Mouse (Mus musculus) midbrain, embryonic 12.5 days (tissue): ENCODE data around the gene Eif4a1. TPM values are rescaled to one million over a fixed set of nuclear protein-coding genes. Genes with fewer than 3 reads are reported as not detected.
A peak's percentile ranks its signal among the peaks of the same experiment; 100 is the strongest.

Experiments used
- ATAC-seq: fragments of 200-750 bp; cut with Nextera tagmentation; 2 replicates; pipeline ENCODE4 v1.8.0; 2017; ENCODE audit warnings: low read depth, moderate TSS enrichment, moderate library complexity; ENCODE audit not compliant: low FRiP score
- H3K27ac ChIP-seq: fragments of 300-500 bp; sonication (generic); replicated peaks from 2 replicates; pipeline ENCODE4 v1.5.1; 2016; ENCODE audit warnings: mild to moderate bottlenecking
- H3K27me3 ChIP-seq: fragments of 300-500 bp; sonication (generic); 2 replicates; pipeline ENCODE4 v1.6.1; 2016; ENCODE audit warnings: mild to moderate bottlenecking
- H3K36me3 ChIP-seq: fragments of 300-500 bp; sonication (generic); 2 replicates; pipeline ENCODE4 v1.6.1; 2016
- H3K4me1 ChIP-seq: fragments of 300-500 bp; sonication (generic); 2 replicates; pipeline ENCODE4 v1.6.1; 2016
- H3K4me2 ChIP-seq: fragments of 300-500 bp; sonication (generic); replicated peaks from 2 replicates; pipeline ENCODE4 v1.6.1; 2016; ENCODE audit warnings: mild to moderate bottlenecking, moderate library complexity
- H3K4me3 ChIP-seq: fragments of 300-500 bp; sonication (generic); 2 replicates; pipeline ENCODE4 v1.5.1; 2016; ENCODE audit warnings: mild to moderate bottlenecking
- H3K9ac ChIP-seq: fragments of 300-500 bp; sonication (generic); replicated peaks from 2 replicates; pipeline ENCODE4 v1.6.1; 2016; ENCODE audit warnings: mild to moderate bottlenecking, moderate library complexity
- H3K9me3 ChIP-seq: fragments of 300-500 bp; sonication (generic); 2 replicates; pipeline ENCODE4 v1.6.1; 2016; ENCODE audit warnings: mild to moderate bottlenecking
- WGBS: fragments of 180-500 bp; shearing (Covaris S2); methylation state at CpG from one replicate; pipeline ENCODE4 v1.1.7; 2016; 5-methylcytosine and 5-hydroxymethylcytosine counted together
- microRNA counts: library from miRNA; unstranded; fragments of <30 nt; microRNA quantifications from one replicate; lab custom pipeline; 2017
- microRNA-seq: library from miRNA; unstranded; fragments of <30 nt; microRNA quantifications from one replicate; pipeline ENCODE4, GENCODE M21; 2017
- polyA plus RNA-seq: library from polyadenylated mRNA; unstranded; fragments of >200 nt; fragmentation: Nextera tagmentation; extraction: Ambion mirVana; gene quantifications from 2 replicates; pipeline ENCODE4 v1.2.1, GENCODE M21; 2016

The Eif4a1 gene
- polyA plus RNA-seq, 1 experiment from 2014 or later: 698 TPM

DNA sequence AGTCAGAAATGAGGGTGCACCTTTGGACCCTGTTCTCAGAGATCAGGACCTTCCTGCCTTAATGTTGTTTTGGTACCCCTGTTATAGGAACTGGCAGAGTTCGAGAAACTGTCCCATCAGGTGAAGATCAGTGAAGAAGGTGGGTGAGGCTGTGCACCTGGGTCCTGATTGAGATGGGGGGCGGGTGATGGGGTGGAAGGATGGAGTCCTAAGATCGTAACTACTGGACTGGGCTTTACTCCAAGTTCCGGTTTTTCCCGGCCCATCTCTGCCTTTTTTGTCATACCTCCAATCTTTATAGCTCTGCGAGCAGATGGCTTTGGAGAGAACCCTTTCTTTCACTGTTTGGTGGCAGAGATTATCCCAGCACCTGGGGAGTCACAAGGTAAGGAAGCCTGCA, 49.8 kb downstream of the Eif4a1 start:
- peak overlapping the region; percentile 62 for H3K9ac ChIP-seq
- H3K36me3 ChIP-seq: no peaks in the 10 kb centered on the region
- 52% methylated on average over 6 of the region's 6 CpGs for WGBS
- peaks cover 7% of the 10 kb centered on the region; the same call in 1 of the 2 replicates for H3K27me3 ChIP-seq
- H3K4me2 ChIP-seq: peak overlapping the region; percentile 65
- peak overlapping the region; percentile 75 for H3K27ac ChIP-seq
- no peaks in the 10 kb centered on the region for H3K9me3 ChIP-seq
- 0 out of 2 replicates have a peak, but pooled peaks have one; percentile 19 for ATAC-seq
- peak overlapping the region; percentile 44 for H3K4me3 ChIP-seq
- H3K4me1 ChIP-seq: peaks cover 15% of the 10 kb centered on the region

GRCm38 (mm10) chr11:69621571-69622268, 50.5 kb downstream of the Eif4a1 start, which contains the start of gene Sat2:
Gene Sat2 (plus strand): TSS chr11:69622024.
- peak within 1 kb of the TSS; percentile 44 for H3K4me3 ChIP-seq
- peak within 1 kb of the TSS; percentile 62 for H3K9ac ChIP-seq
- H3K27me3 ChIP-seq: peaks cover 13% of the 10 kb centered on the region
- H3K4me1 ChIP-seq: peaks cover 15% of the 10 kb centered on the region
- under 1% methylated on average over 20 of the region's 20 CpGs for WGBS
- H3K4me2 ChIP-seq: peak within 1 kb of the TSS; percentile 65
- no peaks in the 10 kb centered on the region for H3K36me3 ChIP-seq
- H3K27ac ChIP-seq: peak within 1 kb of the TSS; percentile 75
- peak; percentile 85 for ATAC-seq
- no peaks in the 10 kb centered on the region for H3K9me3 ChIP-seq

- Histone ChIP-seq H3K4me1 (peaks cover 15% of the 10 kb centered on the region), H3K4me3 (no peak overlapping the region), H3K4me2 (no peak overlapping the region), H3K27me3 (peaks cover 19% of the 10 kb centered on the region), H3K9me3 (no peaks in the 10 kb centered on the region), H3K36me3 (no peaks in the 10 kb centered on the region), H3K9ac (no peak overlapping the region), H3K27ac (no peak overlapping the region)
- WGBS: 90% methylated on average over 7 of the region's 7 CpGs
- no peak for ATAC-seq
These were observed 51.7 kb downstream of the Eif4a1 start for GRCm38 (mm10) chr11:69620394-69621081.

- WGBS: 70% methylated on average over 5 of the region's 5 CpGs
- ATAC-seq: no peak
- Histone ChIP-seq H3K4me2 (no peak within 1 kb of the TSS), H3K27ac (no peak within 1 kb of the TSS), H3K4me1 (peaks cover 18% of the 10 kb centered on the region), H3K27me3 (peaks cover 24% of the 10 kb centered on the region), H3K9ac (no peak within 1 kb of the TSS; the same call in 1 of the 2 replicates), H3K36me3 (no peaks in the 10 kb centered on the region), H3K4me3 (no peak within 1 kb of the TSS), H3K9me3 (no peaks in the 10 kb centered on the region)
These were observed 54.4 kb downstream of the Eif4a1 start, which contains the start of gene Shbg for GRCm38 (mm10) chr11:69617805-69618204. Gene Shbg (minus strand): TSS chr11:69617905.

MicroRNAs encoded within 50 kb of the gene (microRNA counts, 519-probe panel; counts per million panel counts)
- not detected for microRNA mmu-miR-1934 (lab: Ali Mortazavi, UCI)
- microRNA mmu-miR-467f (lab: Ali Mortazavi, UCI): 2,729 counts per million, percentile 7 among the panel's probes with 10 or more counts

Small RNAs within 50 kb of the gene (microRNA-seq; reads per million reads assigned to microRNA genes)
- gene Mir1934 (3.9 reads per million, percentile 15 among the genes with 10 or more reads in this experiment), gene Mir467f (not detected)

Other genes starting within 250 kb of the Eif4a1 start
- gene Dnah2, start 123.3 kb downstream of the Eif4a1 start, polyA plus RNA-seq: 1.9 and 2.3 TPM in 2 replicates
- gene Efnb3, start 112.2 kb downstream of the Eif4a1 start, polyA plus RNA-seq: 78.3 and 84.6 TPM in 2 replicates
- 29.6 and 33.2 TPM in 2 replicates for gene Wrap53, start 92.2 kb downstream of the Eif4a1 start, polyA plus RNA-seq
- 109 and 117 TPM in 2 replicates for gene Trp53, start 92.1 kb downstream of the Eif4a1 start, polyA plus RNA-seq
- gene Atp1b2, start 66.5 kb downstream of the Eif4a1 start, polyA plus RNA-seq: 11.4 and 15.2 TPM in 2 replicates
- not detected in 2 replicates for gene Shbg, start 54.5 kb downstream of the Eif4a1 start, polyA plus RNA-seq
- 22.3 and 23.5 TPM in 2 replicates for gene Sat2, start 50.4 kb downstream of the Eif4a1 start, polyA plus RNA-seq
- gene Fxr2, start 39.4 kb downstream of the Eif4a1 start, polyA plus RNA-seq: 59.2 and 67.1 TPM in 2 replicates
- gene Sox15, start 17.1 kb downstream of the Eif4a1 start, polyA plus RNA-seq: not detected in 2 replicates
- gene Mpdu1, start 9.8 kb downstream of the Eif4a1 start, polyA plus RNA-seq: 79.4 and 79.9 TPM in 2 replicates
- gene Cd68, start 6.3 kb downstream of the Eif4a1 start, polyA plus RNA-seq: 7.1 and 7.2 TPM in 2 replicates
- gene Senp3, start 9.7 kb upstream of the Eif4a1 start, polyA plus RNA-seq: 108 and 113 TPM in 2 replicates
- gene Tnfsf13, start 13.4 kb upstream of the Eif4a1 start, polyA plus RNA-seq: 0.41 and 0.77 TPM in 2 replicates
- gene Tnfsf12, start 23.4 kb upstream of the Eif4a1 start, polyA plus RNA-seq: 2.2 and 2.9 TPM in 2 replicates
- 0.65 and 1.3 TPM in 2 replicates for gene Tnfsfm13, start 23.7 kb upstream of the Eif4a1 start, polyA plus RNA-seq
- gene Polr2a, start 86.2 kb upstream of the Eif4a1 start, polyA plus RNA-seq: 32.0 and 37.1 TPM in 2 replicates
- 0.18 and 0.27 TPM in 2 replicates for gene Slc35g3, start 89.5 kb upstream of the Eif4a1 start, polyA plus RNA-seq
- gene Zbtb4, start 93.5 kb upstream of the Eif4a1 start, polyA plus RNA-seq: 2.0 TPM in 2 replicates
- gene Chrnb1, start 123.5 kb upstream of the Eif4a1 start, polyA plus RNA-seq: 1.3 and 1.7 TPM in 2 replicates
- 2.7 and 2.9 TPM in 2 replicates for gene Fgf11, start 129.4 kb upstream of the Eif4a1 start, polyA plus RNA-seq
- 0.42 and 1.2 TPM in 2 replicates for gene Tmem102, start 133.2 kb upstream of the Eif4a1 start, polyA plus RNA-seq
- not detected in 2 replicates for gene Gm39566, start 142.9 kb upstream of the Eif4a1 start, polyA plus RNA-seq
- not detected in 2 replicates for gene Spem2, start 146.0 kb upstream of the Eif4a1 start, polyA plus RNA-seq
- gene Spem1, start 149.8 kb upstream of the Eif4a1 start, polyA plus RNA-seq: 0.46 TPM in 1 of 2 replicates, not detected in the other
- 14.2 and 14.6 TPM in 2 replicates for gene Nlgn2, start 165.4 kb upstream of the Eif4a1 start, polyA plus RNA-seq
- 284 and 302 TPM in 2 replicates for gene Tmem256, start 166.1 kb upstream of the Eif4a1 start, polyA plus RNA-seq
- 62.9 and 70.1 TPM in 2 replicates for gene Plscr3, start 174.0 kb upstream of the Eif4a1 start, polyA plus RNA-seq
- gene Tnk1, start 186.3 kb upstream of the Eif4a1 start, polyA plus RNA-seq: 0.19 and 0.21 TPM in 2 replicates
- gene Tmem95, start 205.6 kb upstream of the Eif4a1 start, polyA plus RNA-seq: not detected in 2 replicates
- 2.7 and 3.3 TPM in 2 replicates for gene Kctd11, start 209.0 kb upstream of the Eif4a1 start, polyA plus RNA-seq
- gene Acap1, start 223.1 kb upstream of the Eif4a1 start, polyA plus RNA-seq: 0.50 and 0.73 TPM in 2 replicates
- 21.8 and 23.2 TPM in 2 replicates for gene 2810408A11Rik, start 228.6 kb upstream of the Eif4a1 start, polyA plus RNA-seq
- 17.4 and 19.3 TPM in 2 replicates for gene Neurl4, start 228.6 kb upstream of the Eif4a1 start, polyA plus RNA-seq
- gene Gps2, start 241.5 kb upstream of the Eif4a1 start, polyA plus RNA-seq: 93.1 and 97.6 TPM in 2 replicates
- 1,395 and 1,465 TPM in 2 replicates for gene Eif5a, start 249.5 kb upstream of the Eif4a1 start, polyA plus RNA-seq